Mouse (Mus musculus) forebrain, embryonic 12.5 days (tissue): ENCODE data around the gene Irf6. TPM values are rescaled to one million over a fixed set of nuclear protein-coding genes. Genes with fewer than 3 reads are reported as not detected.

Experiments used
- ATAC-seq: fragments of 200-750 bp; cut with Nextera tagmentation; 2 replicates; pipeline ENCODE4 v1.8.0; 2017; ENCODE audit warnings: moderate TSS enrichment; ENCODE audit not compliant: low FRiP score
- H3K27ac ChIP-seq: fragments of 300-500 bp; sonication (generic); 2 replicates; pipeline ENCODE4 v1.5.1; 2016; ENCODE audit warnings: mild to moderate bottlenecking
- H3K27me3 ChIP-seq: fragments of 300-500 bp; sonication (generic); 2 replicates; pipeline ENCODE4 v1.6.1; 2016; ENCODE audit warnings: mild to moderate bottlenecking
- H3K36me3 ChIP-seq: fragments of 300-500 bp; sonication (generic); replicated peaks from 2 replicates; pipeline ENCODE4 v1.6.1; 2016; ENCODE audit warnings: mild to moderate bottlenecking
- H3K4me1 ChIP-seq: fragments of 300-500 bp; sonication (generic); 2 replicates; pipeline ENCODE4 v1.6.1; 2016
- H3K4me2 ChIP-seq: fragments of 300-500 bp; sonication (generic); 2 replicates; pipeline ENCODE4 v1.6.1; 2016; ENCODE audit warnings: mild to moderate bottlenecking, moderate library complexity
- H3K4me3 ChIP-seq: fragments of 300-500 bp; sonication (generic); replicated peaks from 2 replicates; pipeline ENCODE4 v1.5.1; 2016; ENCODE audit warnings: mild to moderate bottlenecking
- H3K9ac ChIP-seq: fragments of 300-500 bp; sonication (generic); 2 replicates; pipeline ENCODE4 v1.6.1; 2016; ENCODE audit warnings: mild to moderate bottlenecking
- H3K9me3 ChIP-seq: fragments of 300-500 bp; sonication (generic); 2 replicates; pipeline ENCODE4 v1.6.1; 2016
- WGBS: fragments of 180-500 bp; shearing (Covaris S2); methylation state at CpG from one replicate; pipeline ENCODE4 v1.1.7; 2016; 5-methylcytosine and 5-hydroxymethylcytosine counted together
- polyA plus RNA-seq: library from polyadenylated mRNA; unstranded; fragments of >200 nt; fragmentation: Nextera tagmentation; extraction: Ambion mirVana; gene quantifications from 2 replicates; pipeline ENCODE4 v1.2.1, GENCODE M21; 2016

Gene Irf6
- polyA plus RNA-seq, 1 experiment from 2014 or later, result 1.6 TPM

DNA sequence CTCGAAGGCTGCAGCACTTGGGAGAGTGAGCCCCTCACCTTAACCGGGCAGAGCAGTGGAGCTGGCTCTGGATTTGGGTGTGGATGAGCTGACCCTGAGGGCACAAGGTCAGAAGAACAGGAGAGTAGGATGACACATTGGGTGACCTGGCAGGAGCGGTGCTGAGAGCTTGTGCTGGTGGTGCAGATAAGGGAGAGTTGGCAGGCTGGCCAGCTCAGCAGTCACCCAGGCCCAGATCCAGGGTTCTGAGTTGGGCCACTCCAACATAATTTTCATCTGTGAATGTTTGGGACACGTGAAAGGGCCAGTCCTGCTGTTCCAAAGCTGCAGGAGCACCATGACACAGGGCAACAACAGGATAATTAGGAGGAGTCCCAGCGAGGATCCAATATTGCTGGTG lies 58.5 kb downstream of the Irf6 start:
- Histone ChIP-seq H3K4me1 (no peaks in the 10 kb centered on the region), H3K9ac (no peak overlapping the region), H3K27ac (no peak overlapping the region), H3K9me3 (no peaks in the 10 kb centered on the region), H3K27me3 (no peaks in the 10 kb centered on the region), H3K4me2 (no peak overlapping the region), H3K36me3 (no peaks in the 10 kb centered on the region), H3K4me3 (no peak overlapping the region)
- ATAC-seq, result no peak
- WGBS, result 78% methylated on average over 5 of the region's 5 CpGs

DNA sequence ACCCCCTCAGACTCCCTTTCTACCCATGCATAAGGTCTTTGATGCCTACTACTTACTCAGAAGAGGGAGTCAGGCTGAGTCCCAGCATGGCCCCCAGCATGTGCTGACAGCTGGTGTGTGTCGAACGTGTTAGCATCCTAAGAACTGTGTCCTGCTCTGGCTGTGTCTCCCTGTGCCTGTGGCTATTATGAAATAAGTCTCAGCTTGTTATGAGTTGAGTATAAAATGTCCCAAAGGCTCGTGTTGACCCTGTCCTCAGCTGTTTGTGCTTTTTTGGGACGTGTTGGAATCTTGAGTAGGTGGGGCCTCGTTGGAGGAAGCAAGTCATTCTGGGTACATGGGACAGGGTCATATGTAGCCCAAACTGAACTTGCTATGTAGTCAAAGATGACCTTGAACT lies 61.1 kb downstream of the Irf6 start:
- Histone ChIP-seq H3K36me3 (no peaks in the 10 kb centered on the region), H3K9ac (no peak overlapping the region), H3K4me3 (no peak overlapping the region), H3K27me3 (no peaks in the 10 kb centered on the region), H3K27ac (no peak overlapping the region), H3K9me3 (no peaks in the 10 kb centered on the region), H3K4me2 (no peak overlapping the region), H3K4me1 (no peaks in the 10 kb centered on the region)
- ATAC-seq, result no peak
- 84% methylated on average over 5 of the region's 5 CpGs for WGBS

DNA sequence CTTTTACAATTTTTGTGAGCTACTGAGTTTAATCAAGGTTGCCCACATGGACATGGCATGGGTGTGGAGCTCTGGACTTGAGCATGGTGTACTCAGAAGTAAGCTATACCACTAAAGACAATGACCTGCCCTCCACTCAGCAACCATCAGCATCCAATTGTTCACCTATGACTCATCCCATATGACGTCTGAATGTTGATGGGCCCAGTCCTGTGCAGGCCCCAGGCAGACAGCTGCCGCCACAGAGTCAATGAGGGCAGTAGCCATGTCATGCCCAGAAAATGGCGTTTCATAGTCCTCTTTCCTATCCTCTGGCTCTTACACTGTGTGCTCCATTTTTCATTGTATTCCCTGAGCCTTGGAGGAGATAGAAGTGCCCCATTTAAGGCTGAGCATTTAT lies 63.1 kb downstream of the Irf6 start:
- Histone ChIP-seq H3K4me3 (no peak overlapping the region), H3K4me2 (no peak overlapping the region), H3K27ac (no peak overlapping the region), H3K27me3 (no peaks in the 10 kb centered on the region), H3K9ac (no peak overlapping the region), H3K36me3 (no peaks in the 10 kb centered on the region), H3K4me1 (no peaks in the 10 kb centered on the region), H3K9me3 (no peaks in the 10 kb centered on the region)
- 84% methylated on average over 3 of the region's 3 CpGs for WGBS
- no peak for ATAC-seq

DNA sequence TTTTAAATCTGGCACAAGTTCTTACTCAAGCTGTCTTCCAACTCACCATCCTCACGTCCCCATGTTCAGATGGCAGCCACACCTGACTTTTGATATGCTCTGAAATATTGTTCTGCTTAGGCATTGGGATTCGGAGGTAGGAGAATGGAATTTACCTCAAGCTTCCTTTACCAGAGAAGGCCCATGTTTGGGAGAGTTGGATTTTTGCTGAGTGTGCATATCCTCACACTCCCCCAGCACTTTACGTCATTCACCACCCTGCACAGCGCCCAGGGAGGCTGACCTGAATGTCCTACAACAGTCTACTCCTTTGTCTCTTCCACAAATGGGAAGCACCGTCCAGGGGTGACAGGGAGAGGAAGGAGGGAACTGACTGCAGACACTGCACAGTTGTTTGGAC lies 67.5 kb downstream of the Irf6 start:
- H3K27me3 ChIP-seq, result no peaks in the 10 kb centered on the region
- H3K9me3 ChIP-seq, result no peaks in the 10 kb centered on the region
- H3K9ac ChIP-seq, result no peak overlapping the region
- no peak overlapping the region for H3K4me3 ChIP-seq
- H3K36me3 ChIP-seq, result no peaks in the 10 kb centered on the region
- no peak overlapping the region for H3K4me2 ChIP-seq
- H3K27ac ChIP-seq, result no peak overlapping the region
- peaks cover 3% of the 10 kb centered on the region; the same call in 1 of the 2 replicates for H3K4me1 ChIP-seq
- no peak for ATAC-seq
- 75% methylated on average over 5 of the region's 5 CpGs for WGBS

Other genes starting within 250 kb of the Irf6 start
- 9.2 and 9.8 TPM in 2 replicates for gene Syt14, start 117.3 kb upstream of the Irf6 start, polyA plus RNA-seq
- 9.5 and 9.7 TPM in 2 replicates for gene Diexf, start 22.8 kb upstream of the Irf6 start, polyA plus RNA-seq
- gene A130010J15Rik, start 14.9 kb downstream of the Irf6 start, polyA plus RNA-seq, result 15.1 and 16.0 TPM in 2 replicates
- 0.31 and 1.0 TPM in 2 replicates for gene Traf3ip3, start 48.6 kb downstream of the Irf6 start, polyA plus RNA-seq
- 0.31 and 0.77 TPM in 2 replicates for gene Lamb3, start 54.6 kb downstream of the Irf6 start, polyA plus RNA-seq
- gene Hsd11b1, start 111.0 kb downstream of the Irf6 start, polyA plus RNA-seq, result not detected in 2 replicates
- 6.3 and 6.9 TPM in 2 replicates for gene G0s2, start 120.1 kb downstream of the Irf6 start, polyA plus RNA-seq
- 20.5 and 20.6 TPM in 2 replicates for gene Camk1g, start 217.2 kb downstream of the Irf6 start, polyA plus RNA-seq